Mouse (Mus musculus): Measurements from ENCODE around the gene Emc4. TPM values are rescaled to one million over a fixed set of nuclear protein-coding genes. Genes with fewer than 3 reads are reported as not detected.

Gene Emc4
- 47.2 and 61.4 TPM in 2 replicates for polyA plus RNA-seq (2012; rRNA removed)

DNA sequence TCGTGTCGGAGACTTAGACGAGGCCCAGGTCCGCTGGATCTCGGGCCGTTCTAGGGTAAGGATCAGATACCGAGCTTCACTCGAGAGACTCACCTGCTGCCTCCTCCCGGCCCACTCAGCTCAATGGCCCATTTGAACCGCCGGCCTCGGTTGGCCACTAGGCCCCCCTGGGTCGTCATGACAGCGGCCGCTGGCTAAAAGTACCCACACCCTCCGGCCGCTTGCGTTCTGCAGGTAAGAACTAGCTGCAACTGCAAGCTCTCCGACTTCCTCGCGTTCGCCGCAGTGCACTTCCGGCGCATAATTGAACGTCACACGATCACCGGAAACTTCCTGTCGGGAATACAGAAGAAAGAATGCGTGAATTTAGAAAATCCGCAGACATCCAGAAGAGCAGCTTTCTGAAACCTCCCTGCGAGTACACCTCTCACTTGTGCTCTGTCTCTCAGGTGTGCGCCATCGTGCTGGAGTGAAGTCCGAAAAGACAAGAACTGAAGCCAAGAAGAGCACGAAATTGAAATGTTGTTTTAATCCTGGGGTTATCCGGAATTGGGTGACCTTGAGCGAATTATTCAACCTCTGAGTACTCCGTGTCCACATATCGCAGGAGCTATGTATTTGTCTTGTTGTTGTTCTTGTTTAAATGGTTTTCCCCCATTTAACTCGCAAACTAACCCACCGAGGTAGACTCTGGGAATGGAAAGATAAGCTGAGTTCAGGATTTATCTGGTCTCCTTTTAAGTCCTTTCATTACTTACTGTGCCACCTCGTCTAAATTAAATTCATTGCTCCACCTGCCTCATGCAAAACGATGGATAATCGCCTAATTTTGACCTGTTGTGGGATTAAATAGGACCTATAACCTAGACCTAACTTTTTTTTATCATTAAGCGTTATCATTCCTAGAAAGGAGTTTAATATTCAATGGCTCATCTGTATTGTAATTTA lies at the start of gene Emc4:
Emc4 (minus strand) TSS at position 302 of the 948 bp plus-strand sequence.
- TF ChIP-seq CTCF (IDR thresholded peaks at IDR 0.05; ENCODE audit: extremely low read depth, insufficient read length, insufficient replicate concordance, low read depth, low read length) (no peak), POLR2A (IDR thresholded peaks at IDR 0.05; ENCODE audit: low read depth, low read length) (peak; percentile 59; the same call in 1 of the 2 replicates)
- Histone ChIP-seq H3K27me3 (ENCODE audit: control insufficient read depth, insufficient read depth, low read length) (no peaks in the 10 kb centered on the region), H3K4me1 (ENCODE audit: control insufficient read depth, insufficient read depth, insufficient read length, low read length) (no peaks in the 10 kb centered on the region), H3K27ac (ENCODE audit: insufficient read depth, low read depth, low read length) (peak within 1 kb of the TSS; percentile 72), H3K36me3 (ENCODE audit: control insufficient read depth, insufficient read depth, low read length) (peaks cover 7% of the 10 kb centered on the region), H3K4me3 (ENCODE audit: low read depth, low read length) (peak within 1 kb of the TSS; percentile 91)
- under 1% methylated on average over 46 of the region's 46 CpGs for WGBS

DNA sequence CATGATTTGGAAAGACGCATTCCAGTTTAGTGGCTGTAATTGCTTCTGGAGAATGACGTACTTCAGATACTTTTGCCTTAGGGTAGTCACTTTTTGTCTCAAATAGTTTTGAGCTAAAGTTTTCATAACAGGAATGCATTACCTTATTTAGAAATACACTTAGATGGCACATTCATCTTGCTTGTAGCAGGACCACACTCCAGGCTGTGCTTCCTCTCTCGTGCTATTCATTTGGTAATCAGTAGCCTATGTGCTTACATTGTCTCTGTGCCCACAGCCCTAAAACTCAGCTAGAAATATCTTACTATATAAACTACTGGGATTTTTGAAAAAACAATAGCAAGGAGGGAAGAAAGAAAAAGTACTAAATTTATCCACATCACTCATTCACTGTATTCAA lies 39.2 kb upstream of the Emc4 start:
- Histone ChIP-seq H3K27me3 (ENCODE audit: control insufficient read depth, insufficient read depth, low read length) (no peaks in the 10 kb centered on the region), H3K27ac (ENCODE audit: insufficient read depth, low read depth, low read length) (no peak overlapping the region), H3K4me3 (ENCODE audit: low read depth, low read length) (no peak overlapping the region), H3K4me1 (ENCODE audit: control insufficient read depth, insufficient read depth, insufficient read length, low read length) (no peaks in the 10 kb centered on the region), H3K36me3 (ENCODE audit: control insufficient read depth, insufficient read depth, low read length) (peaks cover 18% of the 10 kb centered on the region)
- 87% methylated on average over 3 of the region's 3 CpGs for WGBS
- TF ChIP-seq POLR2A (IDR thresholded peaks at IDR 0.05; ENCODE audit: low read depth, low read length), result no peak

DNA sequence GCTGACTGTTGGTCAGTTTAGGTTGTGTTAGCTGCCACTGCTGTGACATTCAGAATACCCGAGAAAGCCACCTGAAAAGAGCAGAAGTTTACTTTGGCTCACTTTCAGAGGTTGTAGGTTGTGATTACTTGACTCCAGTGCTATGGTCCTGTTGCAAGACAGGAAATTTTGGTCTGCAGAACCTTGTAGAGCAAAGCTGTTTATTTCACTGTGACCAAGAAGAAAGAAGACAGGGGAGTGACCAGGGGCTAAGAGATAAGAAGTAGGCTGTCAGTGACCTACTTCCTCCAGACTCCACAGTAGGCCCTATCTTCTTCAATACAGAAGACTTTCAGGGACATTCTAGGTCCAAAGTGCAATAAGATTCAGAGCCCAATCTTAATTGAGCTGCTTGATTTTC lies 28.8 kb upstream of the Emc4 start:
- Histone ChIP-seq H3K27ac (ENCODE audit: insufficient read depth, low read depth, low read length) (no peak overlapping the region), H3K27me3 (ENCODE audit: control insufficient read depth, insufficient read depth, low read length) (no peaks in the 10 kb centered on the region), H3K4me3 (ENCODE audit: low read depth, low read length) (no peak overlapping the region), H3K36me3 (ENCODE audit: control insufficient read depth, insufficient read depth, low read length) (no peaks in the 10 kb centered on the region), H3K4me1 (ENCODE audit: control insufficient read depth, insufficient read depth, insufficient read length, low read length) (peaks cover 3% of the 10 kb centered on the region; the same call in 1 of the 2 replicates)
- WGBS, result 12% methylated on average over 1 of the region's 1 CpGs
- TF ChIP-seq CTCF (IDR thresholded peaks at IDR 0.05; ENCODE audit: extremely low read depth, insufficient read length, insufficient replicate concordance, low read depth, low read length) (no peak), POLR2A (IDR thresholded peaks at IDR 0.05; ENCODE audit: low read depth, low read length) (no peak)

DNA sequence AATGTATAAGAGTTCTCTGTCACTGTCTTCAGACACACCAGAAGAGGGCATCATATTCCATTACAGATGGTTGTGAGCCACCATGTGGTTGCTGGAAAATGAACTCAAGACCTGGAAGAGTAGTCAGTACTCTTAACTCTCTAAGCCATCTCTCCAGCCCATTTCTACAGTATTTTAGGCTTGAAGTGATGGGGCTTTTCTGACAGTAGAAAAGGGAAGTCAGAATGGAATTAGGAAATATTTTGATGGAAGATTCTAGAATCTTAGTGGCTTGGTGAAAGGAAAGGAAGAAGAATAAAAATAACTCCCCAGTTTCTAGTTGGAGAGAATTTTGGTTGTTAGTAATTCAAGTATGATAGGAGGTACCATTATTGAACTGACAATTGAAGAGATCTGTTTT lies 26.1 kb upstream of the Emc4 start:
- no peaks in the 10 kb centered on the region for H3K36me3 ChIP-seq (ENCODE audit: control insufficient read depth, insufficient read depth, low read length)
- no peak overlapping the region for H3K4me3 ChIP-seq (ENCODE audit: low read depth, low read length)
- TF ChIP-seq CTCF (IDR thresholded peaks at IDR 0.05; ENCODE audit: extremely low read depth, insufficient read length, insufficient replicate concordance, low read depth, low read length), result no peak
- H3K27me3 ChIP-seq (ENCODE audit: control insufficient read depth, insufficient read depth, low read length), result no peaks in the 10 kb centered on the region
- no peak overlapping the region for H3K27ac ChIP-seq (ENCODE audit: insufficient read depth, low read depth, low read length)
- peaks cover 3% of the 10 kb centered on the region; the same call in 1 of the 2 replicates for H3K4me1 ChIP-seq (ENCODE audit: control insufficient read depth, insufficient read depth, insufficient read length, low read length)

DNA sequence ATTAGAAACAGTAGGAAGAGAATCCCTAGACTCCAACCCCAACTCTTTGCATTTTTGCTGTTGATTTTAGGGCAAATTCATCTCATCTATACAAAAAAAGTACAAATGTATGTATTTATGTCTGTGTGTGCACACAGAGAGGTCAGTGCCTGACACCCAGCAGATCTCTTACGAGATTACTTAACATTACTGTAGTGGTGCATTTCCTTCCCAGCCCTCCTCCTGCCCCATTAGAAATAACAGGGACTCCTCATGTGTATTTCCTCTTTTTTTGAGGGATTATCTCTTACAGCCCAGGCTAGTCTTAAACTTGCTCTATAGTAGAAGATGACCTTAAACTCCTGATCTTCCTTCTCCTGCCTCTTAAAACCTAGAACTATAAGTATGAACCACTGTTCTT lies 24.9 kb upstream of the Emc4 start:
- 76% methylated on average over 1 of the region's 1 CpGs for WGBS
- no peak for TF ChIP-seq CTCF (IDR thresholded peaks at IDR 0.05; ENCODE audit: extremely low read depth, insufficient read length, insufficient replicate concordance, low read depth, low read length)
- TF ChIP-seq POLR2A (IDR thresholded peaks at IDR 0.05; ENCODE audit: low read depth, low read length), result no peak
- Histone ChIP-seq H3K4me3 (ENCODE audit: low read depth, low read length) (no peak overlapping the region), H3K36me3 (ENCODE audit: control insufficient read depth, insufficient read depth, low read length) (no peaks in the 10 kb centered on the region), H3K27ac (ENCODE audit: insufficient read depth, low read depth, low read length) (no peak overlapping the region), H3K27me3 (ENCODE audit: control insufficient read depth, insufficient read depth, low read length) (no peaks in the 10 kb centered on the region), H3K4me1 (ENCODE audit: control insufficient read depth, insufficient read depth, insufficient read length, low read length) (peaks cover 3% of the 10 kb centered on the region; the same call in 1 of the 2 replicates)

DNA sequence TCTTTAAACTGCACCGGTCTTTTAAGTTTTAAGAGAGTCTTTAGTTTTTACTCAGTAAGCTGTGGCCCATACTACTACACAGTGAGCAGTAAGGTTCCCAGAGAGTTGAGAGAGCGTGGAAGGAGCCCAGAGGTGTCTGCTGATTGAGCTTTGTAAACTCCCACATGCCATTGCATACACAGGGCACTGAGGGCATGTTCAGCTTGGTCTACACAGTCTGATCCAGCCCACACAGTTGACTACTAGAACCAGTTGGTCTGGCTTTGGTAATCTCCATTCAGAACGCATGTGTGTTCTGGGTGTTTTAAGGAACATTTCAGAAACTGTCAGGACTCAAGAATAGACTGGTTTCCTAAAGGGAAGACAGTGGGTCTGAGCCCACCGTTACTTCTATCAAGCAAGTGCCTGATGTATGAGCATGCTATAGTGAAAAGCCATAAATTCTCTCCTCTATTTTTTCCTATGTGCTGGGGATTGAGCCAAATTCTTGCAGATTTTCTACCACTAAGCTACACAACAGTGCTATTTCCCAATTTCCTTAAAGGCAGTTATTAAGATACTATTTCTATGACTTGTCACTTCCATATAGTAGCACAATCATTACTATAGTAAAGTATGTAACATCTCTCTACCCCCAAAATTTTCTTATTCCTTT lies 23.6 kb upstream of the Emc4 start:
- no peak for TF ChIP-seq CTCF (IDR thresholded peaks at IDR 0.05; ENCODE audit: extremely low read depth, insufficient read length, insufficient replicate concordance, low read depth, low read length)
- no peak for TF ChIP-seq POLR2A (IDR thresholded peaks at IDR 0.05; ENCODE audit: low read depth, low read length)
- H3K27ac ChIP-seq (ENCODE audit: insufficient read depth, low read depth, low read length), result no peak overlapping the region
- peaks cover under 1% of the 10 kb centered on the region; the same call in 1 of the 2 replicates for H3K4me1 ChIP-seq (ENCODE audit: control insufficient read depth, insufficient read depth, insufficient read length, low read length)
- H3K27me3 ChIP-seq (ENCODE audit: control insufficient read depth, insufficient read depth, low read length), result no peaks in the 10 kb centered on the region
- H3K4me3 ChIP-seq (ENCODE audit: low read depth, low read length), result no peak overlapping the region
- 88% methylated on average over 4 of the region's 4 CpGs for WGBS
- no peaks in the 10 kb centered on the region for H3K36me3 ChIP-seq (ENCODE audit: control insufficient read depth, insufficient read depth, low read length)

DNA sequence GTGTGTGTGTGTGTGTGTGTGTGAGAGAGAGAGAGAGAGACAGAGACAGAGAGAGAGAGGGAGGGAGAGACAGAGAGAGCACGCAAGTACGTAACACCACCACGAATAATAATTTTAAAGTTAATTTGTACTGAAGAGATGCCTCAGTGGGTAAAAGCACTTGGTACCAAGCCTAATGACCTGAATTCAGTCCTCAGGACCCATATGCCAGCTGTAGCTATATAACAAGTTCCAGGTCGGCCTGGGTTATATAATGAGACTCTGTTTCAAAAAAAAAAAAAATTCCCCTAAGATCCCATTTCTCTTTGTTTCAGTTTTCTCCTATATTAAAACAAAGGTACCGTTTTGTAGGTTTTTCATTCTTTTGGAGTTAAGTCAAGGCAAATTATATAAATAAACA lies 23.0 kb upstream of the Emc4 start:
- Histone ChIP-seq H3K36me3 (ENCODE audit: control insufficient read depth, insufficient read depth, low read length) (no peaks in the 10 kb centered on the region), H3K4me1 (ENCODE audit: control insufficient read depth, insufficient read depth, insufficient read length, low read length) (no peaks in the 10 kb centered on the region), H3K27ac (ENCODE audit: insufficient read depth, low read depth, low read length) (no peak overlapping the region), H3K27me3 (ENCODE audit: control insufficient read depth, insufficient read depth, low read length) (no peaks in the 10 kb centered on the region), H3K4me3 (ENCODE audit: low read depth, low read length) (no peak overlapping the region)
- 85% methylated on average over 5 of the region's 5 CpGs for WGBS
- TF ChIP-seq POLR2A (IDR thresholded peaks at IDR 0.05; ENCODE audit: low read depth, low read length), result no peak
- TF ChIP-seq CTCF (IDR thresholded peaks at IDR 0.05; ENCODE audit: extremely low read depth, insufficient read length, insufficient replicate concordance, low read depth, low read length), result no peak

All from small intestine, adult 2 months (tissue).